Mouse (Mus musculus) heart, postnatal 25 days (tissue): Measurements from ENCODE around the gene 2310007B03Rik. TPM values are rescaled to one million over a fixed set of nuclear protein-coding genes. Genes with fewer than 3 reads are reported as not detected.

Experiments used
- DNase-seq: peaks from one replicate; pipeline ENCODE4 v3.0.0; 2022; ENCODE audit warnings: low spot score
- intact Hi-C: fragments of 180-260 bp; cut with DNase I; formaldehyde crosslinking; loops from one replicate; pipeline ENCODE4 v1.15.1; 2025
- total RNA-seq, 2 experiments: library from RNA; stranded (reverse); gene quantifications; 2 replicates each; pipeline ENCODE4 v1.2.3; 2021

2310007B03Rik gene
- total RNA-seq, 2 experiments from 2014 or later = not detected

- intact Hi-C loops = no loop called here
- DNase-seq = no peak
Measured at GRCm38 (mm10) chr1:93161921-93162320, 1.2 kb upstream of the 2310007B03Rik start.

GRCm38 (mm10) chr1:93161350-93161749, 602 bp upstream of the 2310007B03Rik start:
- intact Hi-C loops = no loop called here

GRCm38 (mm10) chr1:93159566-93160500, 915 bp downstream of the 2310007B03Rik start:
- no peak for DNase-seq

More at GRCm38 (mm10) chr1:93161350-93161749, 602 bp upstream of the 2310007B03Rik start:
- DNase-seq = no peak

GRCm38 (mm10) chr1:93158916-93159315, 1.8 kb downstream of the 2310007B03Rik start:
- DNase-seq = no peak
- intact Hi-C loops = no loop called here

More at GRCm38 (mm10) chr1:93159566-93160500, 915 bp downstream of the 2310007B03Rik start:
- intact Hi-C loops = no loop called here

GRCm38 (mm10) chr1:93157566-93157965, 3.2 kb downstream of the 2310007B03Rik start:
- DNase-seq = no peak
- intact Hi-C loops = no loop called here

- intact Hi-C loops = no loop called here
- DNase-seq = no peak
Measured at GRCm38 (mm10) chr1:93150907-93151661, 9.7 kb downstream of the 2310007B03Rik start.

GRCm38 (mm10) chr1:93144176-93144575, 16.6 kb downstream of the 2310007B03Rik start:
- intact Hi-C loops = no loop called here
- no peak for DNase-seq

- DNase-seq = no peak
- intact Hi-C loops = no loop called here
Measured at GRCm38 (mm10) chr1:93142871-93143270, 17.9 kb downstream of the 2310007B03Rik start.

- intact Hi-C loops = no loop called here
Measured at GRCm38 (mm10) chr1:93139713-93140112, 21.0 kb downstream of the 2310007B03Rik start.

GRCm38 (mm10) chr1:93138534-93138933, 22.2 kb downstream of the 2310007B03Rik start:
- intact Hi-C loops = no loop called here
- DNase-seq = no peak

More at GRCm38 (mm10) chr1:93139713-93140112, 21.0 kb downstream of the 2310007B03Rik start:
- DNase-seq = no peak

GRCm38 (mm10) chr1:93135036-93135526, 25.7 kb downstream of the 2310007B03Rik start, which contains the start of gene Agxt:
Gene Agxt, plus strand, starts transcription at chr1:93135240.
- intact Hi-C loops = no loop called here
- no peak for DNase-seq

- intact Hi-C loops = no loop called here
- no peak for DNase-seq
Measured at GRCm38 (mm10) chr1:93132676-93133075, 28.1 kb downstream of the 2310007B03Rik start.

GRCm38 (mm10) chr1:93130242-93130983, 30.3 kb downstream of the 2310007B03Rik start:
- intact Hi-C loops = no loop called here
- no peak for DNase-seq

- intact Hi-C loops = no loop called here
- no peak for DNase-seq
Measured at GRCm38 (mm10) chr1:93128710-93129349, 31.9 kb downstream of the 2310007B03Rik start.

GRCm38 (mm10) chr1:93128209-93128608, 32.5 kb downstream of the 2310007B03Rik start:
- intact Hi-C loops = no loop called here
- DNase-seq = no peak

- intact Hi-C loops = no loop called here
- DNase-seq = no peak
Measured at GRCm38 (mm10) chr1:93125256-93125655, 35.5 kb downstream of the 2310007B03Rik start.

- intact Hi-C loops = no loop called here
Measured at GRCm38 (mm10) chr1:93124066-93124465, 36.7 kb downstream of the 2310007B03Rik start.

GRCm38 (mm10) chr1:93123179-93123854, 37.4 kb downstream of the 2310007B03Rik start:
- intact Hi-C loops = no loop called here
- DNase-seq = no peak

More at GRCm38 (mm10) chr1:93124066-93124465, 36.7 kb downstream of the 2310007B03Rik start:
- DNase-seq = no peak

GRCm38 (mm10) chr1:93118816-93119215, 41.9 kb downstream of the 2310007B03Rik start:
- no peak for DNase-seq
- intact Hi-C loops = no loop called here
